Mouse (Mus musculus): ENCODE measurements around the gene Spem1.

Gene Spem1

DNA sequence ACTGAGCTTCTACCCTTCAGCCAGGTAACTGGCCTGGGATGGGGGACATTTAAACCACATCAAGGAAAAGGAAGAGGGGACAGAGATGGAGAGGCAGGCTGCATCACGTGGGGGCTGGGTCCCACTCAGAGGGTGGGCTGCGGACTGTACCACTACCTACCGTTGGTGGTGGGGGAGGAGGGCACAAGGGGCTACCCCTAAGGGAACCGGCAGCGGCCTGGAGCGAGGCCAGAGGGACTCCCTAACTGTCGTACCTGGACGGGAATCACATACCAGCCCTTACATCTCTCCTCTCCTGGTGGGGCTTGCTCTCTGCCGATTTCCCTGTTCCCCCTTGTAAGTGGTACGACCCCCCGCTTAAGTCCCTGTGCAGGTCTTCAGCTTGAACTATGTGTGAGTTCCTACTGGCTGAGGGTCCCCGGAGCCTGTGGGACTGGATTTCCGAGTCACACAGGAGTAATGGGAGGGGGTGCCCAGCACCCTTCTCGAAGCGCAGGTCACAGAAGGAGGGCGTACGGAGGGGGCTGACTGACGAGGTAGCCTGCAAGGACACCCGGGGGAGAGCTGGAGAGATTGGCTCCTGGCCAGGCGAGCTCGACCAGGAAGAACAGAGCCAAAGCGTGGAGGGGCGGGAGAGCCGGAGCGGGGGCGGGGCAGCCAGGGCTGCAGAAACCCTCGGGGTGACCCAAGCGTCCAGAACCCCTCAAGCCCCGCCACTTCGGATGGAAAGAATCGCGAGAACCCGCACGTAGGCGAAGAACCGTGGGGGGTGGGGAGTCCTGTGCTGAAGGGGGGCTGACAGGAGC, 21.4 kb downstream of the Spem1 start:
- DNase-seq (ENCODE audit: low read depth, low spot score), result peak; percentile 89

DNA sequence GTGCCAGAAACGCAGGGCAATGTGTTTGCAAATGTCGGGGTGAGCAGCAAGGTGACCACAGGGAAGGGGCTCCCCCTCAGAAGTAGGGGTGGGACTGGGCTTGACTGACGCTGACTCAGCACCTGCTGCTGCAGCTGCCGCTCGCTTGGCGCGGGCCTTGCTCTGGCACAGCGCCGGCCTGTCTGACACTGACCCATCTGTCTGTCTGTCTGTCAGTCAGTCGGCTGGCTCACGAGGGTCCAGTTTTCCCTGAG, 21.9 kb downstream of the Spem1 start:
- DNase-seq (ENCODE audit: low read depth, low spot score), result no peak

DNA sequence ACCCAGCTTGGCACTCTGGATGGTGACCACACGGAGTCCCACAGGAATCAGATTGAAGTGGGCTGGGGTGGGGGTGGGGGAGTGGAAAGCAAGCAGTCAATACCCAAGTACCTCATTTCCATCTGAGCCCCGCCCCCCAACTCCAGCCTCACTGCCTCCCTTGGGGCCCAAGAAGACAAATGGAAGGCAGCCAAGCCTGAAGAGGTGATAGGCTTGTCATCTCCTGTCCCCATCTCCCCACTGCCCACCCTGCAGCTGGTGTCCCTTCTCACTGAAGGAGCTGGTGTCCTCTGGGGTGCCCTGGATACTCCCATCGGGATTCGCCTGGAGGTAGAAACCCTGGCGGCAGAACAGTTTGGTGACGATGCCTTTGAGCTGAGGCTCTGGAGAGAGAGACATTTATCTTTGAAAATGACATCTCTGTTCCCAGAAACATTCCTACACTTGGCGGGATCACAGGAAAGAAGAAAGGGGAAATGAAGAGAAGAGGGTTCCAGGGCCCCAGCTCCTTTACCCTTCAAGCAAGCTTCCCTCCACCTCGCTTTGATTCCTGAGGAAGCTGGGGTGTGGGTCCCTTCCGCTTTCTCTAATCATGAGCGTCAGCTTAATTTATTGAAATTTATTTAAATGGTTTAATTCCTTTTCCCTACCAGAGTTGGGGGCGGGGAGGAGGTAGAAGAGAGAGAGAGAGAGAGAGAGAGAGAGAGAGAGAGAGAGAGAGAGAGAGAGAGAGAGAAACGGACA, 22.4 kb downstream of the Spem1 start:
- DNase-seq (ENCODE audit: low read depth, low spot score), result peak; percentile 68

DNA sequence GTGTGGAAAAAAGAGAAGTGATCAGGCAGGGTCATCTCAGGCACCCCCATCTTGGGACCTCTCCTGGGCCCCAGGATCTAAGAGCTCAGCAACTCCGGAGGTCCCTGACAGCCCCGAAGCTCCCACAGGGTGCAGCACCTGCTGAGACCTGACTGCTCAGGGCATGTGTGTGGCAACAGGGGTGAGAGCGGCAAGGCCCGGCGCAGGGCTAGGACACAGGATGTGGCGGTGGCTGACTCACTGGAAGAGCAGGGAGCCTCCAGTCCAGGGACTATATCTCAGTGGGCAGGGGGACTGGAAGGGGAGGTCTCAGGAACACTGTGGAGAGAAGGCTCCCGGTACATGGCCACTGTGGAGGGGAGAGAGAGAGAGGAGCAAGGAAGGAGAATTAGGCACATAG, 24.1 kb downstream of the Spem1 start:
- DNase-seq (ENCODE audit: low read depth, low spot score), result no peak

DNA sequence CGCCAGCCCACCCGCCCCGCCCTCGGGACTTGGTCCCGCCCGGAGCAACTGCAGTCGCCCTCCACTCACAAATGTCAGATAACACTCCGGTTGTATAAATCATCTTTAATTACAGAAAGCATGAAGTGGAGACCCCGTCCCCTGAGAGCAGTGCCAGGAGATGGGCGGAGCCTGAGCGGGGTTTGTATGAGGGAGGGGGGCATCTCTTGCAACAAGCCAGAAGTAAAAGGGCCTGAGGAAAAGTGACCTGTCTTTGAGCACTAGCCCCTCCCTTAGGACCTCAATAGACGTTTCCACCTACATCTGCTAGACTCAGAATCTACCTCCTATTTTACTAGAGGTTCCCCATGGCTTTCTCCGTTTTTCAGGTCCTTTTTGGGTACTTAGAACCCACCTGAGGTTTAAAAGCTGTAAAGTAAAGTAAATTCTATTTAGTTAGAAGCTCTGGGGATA, 26.0 kb downstream of the Spem1 start:
- DNase-seq (ENCODE audit: low read depth, low spot score), result no peak

DNA sequence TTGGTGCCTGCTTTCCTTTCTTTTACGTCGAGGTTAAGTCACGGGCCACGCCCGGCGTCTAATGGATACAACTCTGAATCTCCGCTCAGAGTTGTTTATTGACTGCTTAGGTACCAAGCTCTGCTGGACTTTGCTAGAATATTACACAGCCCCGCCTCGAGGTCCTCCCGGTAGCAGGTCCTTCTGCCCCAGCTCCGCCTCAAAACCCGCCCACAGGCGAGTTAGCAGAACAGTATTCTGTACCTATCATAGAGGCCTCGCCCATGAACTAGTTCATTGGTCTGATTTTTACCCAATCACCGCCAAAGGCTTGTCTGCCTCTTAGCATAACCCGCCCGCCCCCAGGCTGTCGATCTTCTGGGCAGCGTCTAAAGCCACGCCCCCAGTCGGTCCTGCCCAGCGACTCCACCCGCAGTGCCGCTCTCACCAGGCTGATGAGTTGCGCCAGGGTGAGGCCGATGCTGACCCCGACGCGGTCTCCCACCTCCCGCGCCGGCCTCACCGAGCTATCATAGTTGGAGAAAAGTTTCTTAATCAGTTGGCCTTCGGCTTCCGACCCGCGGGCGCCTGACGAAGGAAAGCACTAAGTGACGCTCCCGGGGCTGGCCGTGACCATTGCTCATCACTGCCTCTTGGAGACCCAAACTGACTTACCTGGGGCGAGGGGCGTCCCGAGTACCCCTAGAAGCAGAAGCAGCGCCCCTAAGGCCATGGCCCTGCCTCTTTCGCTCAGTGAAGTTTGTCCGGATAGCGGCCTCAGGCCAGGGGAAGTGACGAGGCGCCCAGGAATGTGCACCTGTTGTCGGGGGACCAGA, 26.6 kb downstream of the Spem1 start, which contains the start of gene Chrnb1:
Chrnb1 (minus strand) TSS at position 776 of the 815 bp plus-strand sequence.
- peak; percentile 99 for DNase-seq (ENCODE audit: low read depth, low spot score)

DNA sequence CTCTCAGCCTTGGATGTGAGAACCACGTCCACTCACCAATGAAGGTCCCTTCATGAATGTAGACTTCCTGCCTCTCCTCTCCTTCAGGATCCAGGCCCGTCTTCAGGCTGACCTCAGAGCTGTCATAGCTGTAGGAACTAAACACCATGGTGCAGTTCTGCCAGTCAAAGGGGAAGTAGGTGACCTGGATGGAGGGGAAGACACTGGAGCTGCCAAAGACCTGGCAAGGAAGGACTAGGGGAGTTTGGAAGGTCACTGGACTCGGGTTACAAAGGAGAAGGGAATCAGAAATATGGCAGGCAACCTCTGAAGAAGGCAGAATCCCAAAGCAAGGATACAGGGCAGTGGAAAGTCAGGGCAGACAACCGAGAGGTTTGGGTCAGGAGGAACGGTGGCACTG, 28.6 kb downstream of the Spem1 start:
- DNase-seq (ENCODE audit: low read depth, low spot score), result no peak

DNA sequence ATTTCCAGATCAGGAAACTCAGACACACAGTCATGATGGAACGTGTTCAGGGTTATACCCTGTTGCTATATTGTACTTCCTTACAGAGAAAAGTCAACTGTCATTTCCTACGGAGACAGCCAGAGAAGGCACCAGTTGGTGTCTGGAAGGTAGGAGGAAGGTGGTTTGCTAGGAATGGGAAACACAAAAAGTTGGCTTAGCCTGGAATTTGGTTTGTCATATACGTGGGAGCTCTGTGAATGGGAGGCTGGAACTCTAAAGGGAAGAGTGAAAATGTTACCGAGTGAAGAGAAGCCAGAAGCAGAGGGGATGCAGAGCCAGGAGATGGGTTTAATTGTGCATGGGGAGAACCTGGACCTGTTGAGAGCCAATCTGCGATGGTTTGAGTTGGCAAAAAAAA, 30.6 kb downstream of the Spem1 start:
- no peak for DNase-seq (ENCODE audit: low read depth, low spot score)

DNA sequence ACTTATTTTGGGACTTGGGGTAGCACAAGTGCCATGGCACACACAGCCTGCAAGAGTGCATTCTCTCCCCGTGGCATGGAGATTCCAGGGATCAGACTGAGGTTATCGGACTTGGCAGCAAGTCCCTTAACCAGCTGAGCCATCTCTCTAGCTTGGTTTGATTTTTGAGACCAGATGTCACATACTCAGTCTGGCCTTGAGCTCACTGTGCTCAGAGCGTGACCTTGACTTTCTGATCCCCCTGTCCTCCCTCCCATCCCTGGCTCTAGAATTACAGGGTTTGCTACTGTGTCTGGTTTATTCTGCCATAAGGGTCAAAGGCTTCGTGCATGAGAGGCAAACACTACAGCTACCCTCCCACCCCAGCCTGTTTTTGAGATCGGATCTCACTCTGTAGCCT, 32.5 kb downstream of the Spem1 start:
- no peak for DNase-seq (ENCODE audit: low read depth, low spot score)

DNA sequence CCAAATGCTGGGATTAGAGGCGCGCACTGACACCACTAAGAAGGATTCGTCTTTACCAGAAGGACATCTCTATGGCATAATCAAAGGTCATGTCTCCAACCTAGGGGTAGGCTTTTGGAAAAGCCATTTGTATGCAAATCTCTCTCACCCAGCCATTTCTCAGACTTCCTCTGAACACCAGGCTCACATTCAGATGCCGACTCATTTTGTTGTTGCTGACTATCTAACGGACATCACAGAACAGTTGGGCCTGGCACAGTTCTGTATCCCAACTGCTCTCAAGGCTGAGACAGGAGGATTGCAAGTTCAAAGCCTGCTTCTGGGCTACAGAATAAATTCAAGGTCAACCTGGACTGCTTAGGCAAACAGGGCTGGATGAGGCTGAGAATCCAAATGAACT, 34.7 kb downstream of the Spem1 start:
- DNase-seq (ENCODE audit: low read depth, low spot score), result peak; percentile 59

DNA sequence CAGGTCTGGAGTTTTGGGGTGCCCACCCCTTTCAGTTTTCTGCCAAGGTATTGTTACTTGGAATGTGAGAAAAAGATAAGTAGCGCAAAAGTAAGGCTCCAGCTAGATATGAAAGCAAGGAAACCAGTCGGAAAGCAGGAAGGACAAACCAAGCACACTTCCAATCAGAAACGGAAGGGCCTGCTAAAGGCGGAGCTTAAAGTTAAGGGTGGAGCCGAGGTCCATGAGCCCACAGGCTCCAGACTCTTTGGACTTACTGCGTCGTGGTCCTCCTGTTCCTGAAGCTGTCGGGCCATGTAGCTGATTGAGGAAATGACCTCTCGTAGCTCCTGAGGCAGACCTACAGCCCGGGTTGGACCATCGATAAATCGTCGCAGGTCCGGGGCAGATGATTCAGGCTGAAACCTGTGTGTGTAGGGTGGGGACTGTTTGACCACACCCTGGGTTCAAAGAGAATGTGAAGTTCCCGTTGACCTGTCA, 37.1 kb downstream of the Spem1 start:
- DNase-seq (ENCODE audit: low read depth, low spot score), result peak; percentile 85

DNA sequence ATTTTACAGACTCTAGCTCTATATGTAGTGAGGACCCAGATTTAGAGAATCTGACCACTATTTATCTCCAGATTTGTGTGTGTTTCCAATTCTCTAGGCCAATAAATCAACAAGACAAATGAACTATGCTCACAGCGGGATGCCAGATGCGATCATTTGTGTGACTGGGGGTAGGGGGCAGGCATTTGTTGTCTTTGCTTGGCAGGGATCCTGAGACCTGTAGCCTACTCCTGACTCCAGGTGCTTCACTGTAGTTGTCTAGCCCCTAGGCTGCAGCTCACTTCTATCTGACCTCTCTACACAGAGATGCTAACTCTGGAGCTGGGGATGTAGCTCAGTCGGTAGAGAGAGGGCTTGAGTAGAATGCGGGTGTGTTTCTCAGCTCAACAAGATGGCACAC, 40.2 kb downstream of the Spem1 start:
- peak; percentile 87 for DNase-seq (ENCODE audit: low read depth, low spot score)

DNA sequence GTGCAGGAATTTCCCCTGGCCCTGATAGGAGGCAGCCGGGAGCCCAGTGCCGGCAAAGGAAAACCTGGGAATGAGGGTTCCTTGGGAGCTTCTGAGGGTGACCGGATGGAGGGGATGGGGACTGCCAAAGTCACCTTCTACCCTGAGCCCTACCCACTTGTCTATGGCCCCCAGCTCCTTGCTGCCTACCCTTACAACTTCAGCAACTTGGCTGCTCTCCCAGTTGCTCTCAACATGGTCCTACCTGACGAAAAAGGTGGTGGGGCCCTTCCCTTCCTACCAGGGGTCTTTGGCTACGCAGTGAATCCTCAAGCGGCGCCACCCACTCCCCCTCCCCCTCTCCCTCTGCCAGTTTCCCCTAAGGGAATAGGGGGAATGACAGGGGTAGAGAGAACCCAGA, 43.0 kb downstream of the Spem1 start:
- no peak for DNase-seq (ENCODE audit: low read depth, low spot score)

DNA sequence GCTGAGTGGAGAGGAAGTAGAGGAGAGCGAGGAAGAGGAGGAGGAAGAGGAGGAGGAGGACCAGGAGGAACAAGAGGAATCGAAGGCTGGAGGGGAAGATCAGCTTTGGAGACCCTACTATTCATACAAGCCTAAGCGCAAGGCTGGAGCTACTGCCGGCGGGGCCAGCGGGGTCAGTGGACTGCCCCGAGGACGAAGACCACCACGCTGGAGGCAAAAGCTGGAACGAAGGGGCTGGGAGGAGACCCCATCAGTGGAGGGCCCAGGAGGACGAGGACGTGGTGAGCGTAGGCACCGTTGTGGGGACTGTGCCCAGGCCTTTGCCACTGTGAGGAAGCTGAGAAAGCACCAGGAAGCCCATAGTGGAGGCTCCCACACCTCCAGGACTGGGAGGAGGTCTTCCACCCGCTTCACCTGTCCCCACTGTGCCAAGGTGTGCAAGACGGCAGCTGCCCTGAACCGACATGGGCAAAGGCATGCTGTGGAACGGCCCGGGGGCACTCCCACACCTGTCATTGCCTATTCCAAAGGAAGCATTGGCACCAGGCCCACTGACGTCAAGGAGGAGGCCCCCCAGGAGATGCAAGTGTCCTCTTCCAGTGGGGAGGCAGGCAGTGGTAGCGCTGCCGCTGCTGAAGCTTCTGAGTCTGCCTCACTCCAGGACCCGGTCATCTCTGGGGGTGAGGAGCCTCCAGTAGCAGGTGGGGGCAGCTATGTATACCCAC, 43.6 kb downstream of the Spem1 start:
- no peak for DNase-seq (ENCODE audit: low read depth, low spot score)

DNA sequence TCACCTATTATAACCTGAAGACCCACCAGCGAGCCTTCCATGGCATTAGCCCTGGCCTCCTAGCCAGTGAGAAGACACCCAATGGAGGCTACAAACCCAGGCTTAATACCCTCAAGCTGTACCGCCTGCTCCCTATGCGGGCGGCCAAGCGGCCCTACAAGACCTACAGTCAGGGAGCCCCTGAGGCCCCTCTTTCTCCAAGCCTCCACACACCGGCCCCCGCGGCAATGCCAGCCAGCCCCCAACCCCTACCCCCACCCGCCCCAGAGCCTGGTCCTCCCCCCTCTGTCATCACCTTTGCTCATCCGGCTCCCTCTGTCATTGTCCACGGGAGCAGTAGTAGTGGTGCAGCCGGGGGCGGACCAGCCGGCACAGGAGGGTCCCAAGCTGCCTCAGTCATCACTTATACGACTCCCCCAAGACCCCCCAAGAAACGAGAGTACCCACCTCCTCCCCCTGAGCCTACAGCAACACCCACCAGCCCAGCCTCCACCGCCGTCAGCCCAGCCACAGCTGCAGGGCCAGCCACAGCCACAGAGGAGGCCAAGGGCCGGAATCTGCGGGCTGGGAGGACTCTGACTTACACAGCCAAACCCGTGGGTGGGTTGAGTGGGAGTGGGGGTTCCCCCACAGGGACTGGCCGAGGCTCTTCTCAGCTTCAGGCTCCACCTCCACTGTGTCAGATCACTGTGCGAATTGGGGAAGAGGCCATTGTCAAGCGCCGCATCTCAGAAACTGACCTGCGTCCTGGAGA, 44.3 kb downstream of the Spem1 start:
- DNase-seq (ENCODE audit: low read depth, low spot score), result no peak

DNA sequence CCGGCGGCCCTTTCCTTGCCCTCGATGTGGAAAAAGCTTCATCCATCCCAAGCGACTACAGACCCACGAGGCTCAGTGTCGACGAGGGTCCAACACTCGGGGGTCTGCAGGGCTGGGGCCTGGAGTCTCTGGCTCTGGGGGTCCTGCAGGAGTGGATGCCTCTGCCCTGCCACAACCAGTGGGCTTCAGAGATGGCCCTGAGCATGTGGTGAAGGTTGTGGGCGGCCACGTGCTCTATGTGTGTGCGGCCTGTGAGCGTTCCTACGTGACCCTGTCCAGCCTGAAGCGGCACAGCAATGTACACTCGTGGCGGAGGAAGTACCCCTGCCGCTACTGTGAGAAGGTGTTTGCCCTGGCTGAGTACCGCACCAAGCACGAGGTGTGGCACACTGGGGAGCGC, 45.5 kb downstream of the Spem1 start:
- DNase-seq (ENCODE audit: low read depth, low spot score), result no peak

DNA sequence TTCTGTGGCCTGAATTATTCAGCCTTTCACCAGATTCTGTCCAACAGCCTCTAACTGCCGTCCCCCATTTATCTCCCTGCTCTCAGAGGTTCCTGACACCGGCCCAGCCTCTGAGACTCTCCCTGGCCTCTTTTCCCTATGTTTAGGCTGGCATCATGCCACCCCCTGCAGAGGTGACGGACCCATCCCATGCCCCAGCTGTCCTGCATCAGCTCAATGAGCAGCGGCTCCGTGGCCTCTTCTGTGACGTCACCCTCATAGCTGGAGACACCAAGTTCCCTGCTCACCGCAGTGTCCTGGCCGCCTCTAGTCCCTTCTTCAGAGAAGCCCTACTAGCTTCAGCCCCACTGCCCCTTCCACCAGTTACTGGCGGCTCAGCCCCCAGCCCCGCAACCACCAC, 46.3 kb downstream of the Spem1 start:
- DNase-seq (ENCODE audit: low read depth, low spot score), result no peak

DNA sequence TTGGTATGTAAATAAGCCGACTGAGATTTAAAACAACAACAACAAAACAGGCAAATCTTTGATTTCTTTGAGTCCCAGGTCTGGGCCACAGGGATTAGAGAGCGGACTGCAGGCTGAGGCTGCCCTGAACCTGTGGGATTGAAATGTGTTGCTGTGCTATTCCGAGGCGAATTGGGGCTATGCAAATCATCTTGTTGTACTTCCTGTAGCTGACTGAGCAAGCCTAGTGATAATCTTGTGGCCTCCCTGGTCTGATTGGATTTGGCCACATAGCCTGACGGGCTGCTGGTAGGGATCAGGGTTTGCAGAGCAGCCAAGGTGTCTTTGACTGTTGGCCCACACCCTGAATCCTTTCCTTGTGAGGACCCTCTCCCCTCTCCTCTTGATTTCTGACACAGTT, 47.0 kb downstream of the Spem1 start:
- DNase-seq (ENCODE audit: low read depth, low spot score), result no peak

Data from R1 (cell line).